Mouse (Mus musculus) left cerebral cortex, postnatal 36 days (tissue): ENCODE results near the gene Phyhd1. TPM values are rescaled to one million over a fixed set of nuclear protein-coding genes. Genes with fewer than 3 reads are reported as not detected.
A peak's percentile ranks its signal among the peaks of the same experiment; 100 is the strongest.

Experiments used
- DNase-seq, 2 experiments: peaks; one replicate each; pipeline ENCODE4 v3.0.0; 2021 to 2022; ENCODE audit warnings: low spot score in 2 of 2, mixed read lengths in 1 of 2
- intact Hi-C: fragments of 180-260 bp; cut with DNase I; formaldehyde crosslinking; loops from one replicate; pipeline ENCODE4 v1.15.1; 2025
- total RNA-seq, 2 experiments: library from RNA; stranded (reverse); gene quantifications; 2 replicates each; pipeline ENCODE4 v1.2.3; 2021

Phyhd1 gene
- total RNA-seq, 2 experiments from 2014 or later, result 13.8 to 26.5 TPM

DNA sequence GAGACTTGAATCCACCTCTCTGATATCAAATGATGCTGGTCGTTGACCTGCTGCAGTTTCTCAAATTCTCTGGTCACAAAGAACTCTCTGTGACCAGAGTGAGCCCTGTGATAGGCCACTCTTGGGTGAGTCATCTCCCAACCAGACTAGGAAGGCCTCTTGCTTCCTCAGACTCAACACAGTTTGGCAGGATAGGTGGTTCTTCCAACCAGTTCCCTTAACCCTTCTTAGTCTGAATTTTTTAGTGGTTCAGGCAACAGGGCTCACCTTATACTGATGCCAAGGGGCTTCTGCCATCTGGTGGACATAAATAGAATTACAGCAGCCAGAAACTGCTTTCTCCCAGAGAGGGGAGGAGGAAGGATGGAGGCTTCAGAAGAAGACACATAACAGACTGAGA, 4.1 kb downstream of the Phyhd1 start:
- peak; percentile 62 to 65 for DNase-seq
- intact Hi-C loops, result no loop called here

DNA sequence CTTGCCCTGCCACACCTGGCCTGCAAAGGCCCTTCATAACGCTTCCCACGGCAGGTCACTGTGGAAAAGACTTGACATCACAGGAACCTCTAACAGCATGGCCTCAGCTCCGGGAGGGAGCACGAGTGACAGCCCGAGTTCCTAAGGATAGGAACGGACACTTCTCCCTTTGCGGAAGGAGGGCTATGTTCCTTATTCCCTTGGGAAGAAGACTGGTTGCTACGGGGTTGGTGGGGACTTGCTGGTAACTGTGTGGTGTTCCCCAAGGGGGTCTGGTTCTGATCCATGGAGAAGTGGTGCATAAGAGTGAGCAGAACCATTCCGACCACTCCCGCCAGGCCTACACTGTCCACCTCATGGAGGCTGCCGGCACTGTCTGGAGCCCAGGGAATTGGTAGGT, 14.7 kb downstream of the Phyhd1 start, which contains the start of gene Gm28038:
TSS of gene Gm28038 (plus strand) at position 301 of the 400 bp plus-strand sequence.
- DNase-seq, result no peak
- intact Hi-C loops, result no loop called here

GRCm38 (mm10) chr2:30281651-30282050, 15.6 kb downstream of the Phyhd1 start:
- no peak for DNase-seq
- intact Hi-C loops, result no loop called here

GRCm38 (mm10) chr2:30283193-30283592, 17.2 kb downstream of the Phyhd1 start:
- no peak for DNase-seq
- intact Hi-C loops, result no loop called here

DNA sequence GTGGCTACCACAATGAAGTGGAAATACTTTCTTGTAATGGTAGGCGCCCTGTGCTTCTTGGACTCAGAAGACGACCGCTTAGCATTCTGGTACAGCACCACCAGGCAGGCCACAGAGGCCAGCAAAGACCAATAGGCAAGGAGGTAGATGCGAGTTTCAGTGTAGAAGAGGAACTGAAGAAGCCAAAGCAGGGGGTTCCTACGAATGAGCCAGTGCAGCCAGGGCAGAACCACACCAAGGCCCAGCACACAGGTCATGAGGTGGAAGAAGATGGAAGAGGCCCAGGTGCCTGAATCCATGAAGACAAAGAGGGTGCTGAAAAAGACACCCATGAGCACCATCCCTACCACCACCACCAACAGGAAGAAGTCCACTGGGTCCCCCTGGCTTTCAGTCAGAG, 19.0 kb downstream of the Phyhd1 start:
- intact Hi-C loops, result no loop called here
- no peak for DNase-seq

DNA sequence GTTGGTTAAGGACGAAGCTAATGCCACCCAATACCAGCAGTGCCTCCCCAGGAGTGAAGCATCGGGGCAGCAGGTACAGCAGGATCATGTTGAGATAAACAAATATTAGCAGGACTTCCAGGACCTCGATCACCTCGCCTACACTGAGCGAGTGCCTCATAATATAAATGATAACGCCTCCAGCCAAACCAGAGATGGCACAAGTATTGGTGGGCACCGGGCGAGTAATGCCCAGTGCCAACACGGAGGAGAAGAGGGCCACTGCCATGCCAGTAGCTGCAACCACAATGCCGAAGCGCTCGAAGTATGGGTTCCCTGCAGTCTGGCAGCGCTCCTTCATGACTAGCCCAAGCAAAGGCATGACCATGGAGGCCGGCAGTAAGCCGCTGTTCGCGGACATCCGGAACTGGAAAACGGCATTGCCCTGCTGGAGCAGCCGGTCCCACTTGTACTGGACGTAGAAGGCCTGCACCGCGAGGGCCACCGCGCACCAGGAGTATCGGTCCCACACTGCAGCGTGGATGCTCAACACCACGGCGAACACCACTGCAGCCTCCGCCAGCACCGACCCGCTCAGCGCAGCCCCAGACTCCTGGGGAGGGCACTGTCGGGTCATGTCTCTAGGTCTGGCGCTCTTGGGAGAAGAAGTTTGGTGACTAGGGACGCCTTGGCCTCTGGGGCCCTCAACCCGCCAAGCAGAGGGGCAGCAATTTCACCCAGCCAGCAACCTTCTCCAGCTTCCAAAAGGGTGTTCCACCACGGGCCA, 19.6 kb downstream of the Phyhd1 start:
- intact Hi-C loops, result no loop called here

DNA sequence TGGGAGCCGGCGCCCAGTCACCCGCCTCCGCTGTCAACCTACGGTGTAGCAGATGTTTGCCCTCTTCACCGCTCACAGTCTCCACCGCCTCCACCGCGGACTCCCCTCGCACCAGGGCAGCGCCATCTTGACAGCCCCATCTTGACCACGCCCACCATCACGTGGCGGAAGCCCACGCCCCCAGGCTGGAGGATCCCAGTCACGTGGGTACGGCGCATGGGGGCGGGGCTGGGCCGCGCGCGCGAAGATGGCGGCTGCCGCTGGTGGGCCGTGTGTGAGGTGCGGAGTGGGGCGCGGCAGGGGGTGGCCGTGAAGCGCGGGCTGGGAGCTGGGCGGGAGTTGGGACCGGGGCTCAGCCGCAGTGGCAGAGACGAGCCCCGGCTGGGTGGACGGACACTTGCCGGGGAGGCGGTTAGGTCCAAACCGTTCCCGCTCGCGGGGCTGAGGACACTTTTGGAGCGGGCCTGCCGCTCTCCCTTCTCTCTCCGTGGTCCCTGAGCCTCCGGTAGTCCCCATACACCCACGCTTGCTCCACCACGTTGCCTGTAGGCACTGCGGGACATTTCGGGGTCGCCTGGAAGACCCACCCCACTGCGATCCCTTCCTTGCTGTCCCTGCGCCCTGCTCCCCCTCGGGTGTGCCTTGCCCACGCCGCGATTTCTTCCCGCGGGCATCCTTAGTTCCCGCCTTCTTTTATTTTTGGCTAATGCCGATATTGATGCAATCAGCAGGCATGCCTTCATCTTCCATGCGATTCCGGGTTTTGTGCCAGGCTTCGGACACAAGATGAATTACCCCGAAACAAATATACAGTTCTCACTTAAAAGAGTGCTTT, 20.4 kb downstream of the Phyhd1 start, which contains the start of the genes Dolk and Nup188:
TSS of gene Dolk (minus strand) at position 143 of the 835 bp plus-strand sequence.
TSS of gene Nup188 (plus strand) at position 206 of the 835 bp plus-strand sequence.
- peak; percentile 95 for DNase-seq
- intact Hi-C loops, result no loop called here

More for the DNA sequence above, 19.6 kb downstream of the Phyhd1 start:
- no peak for DNase-seq

DNA sequence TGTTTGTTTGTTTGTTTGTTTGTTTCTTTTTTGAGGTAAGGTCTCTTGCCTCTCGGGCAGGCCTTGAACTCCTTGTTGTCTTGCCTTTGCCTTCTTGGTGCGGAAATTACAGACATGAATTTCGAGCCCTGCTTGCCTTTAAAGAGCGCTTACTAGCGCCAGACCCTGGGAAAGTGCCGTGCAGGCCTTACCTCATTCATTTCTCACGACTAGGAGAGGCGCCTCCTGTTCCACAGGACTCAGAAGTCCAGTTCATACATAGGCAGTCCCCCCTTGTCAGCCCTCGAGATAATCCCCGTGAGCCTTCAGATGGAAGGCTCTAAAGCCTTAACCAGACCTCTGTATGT, 21.0 kb downstream of the Phyhd1 start:
- DNase-seq, result peak in 1 of 2 experiments; percentile 20
- intact Hi-C loops, result no loop called here

DNA sequence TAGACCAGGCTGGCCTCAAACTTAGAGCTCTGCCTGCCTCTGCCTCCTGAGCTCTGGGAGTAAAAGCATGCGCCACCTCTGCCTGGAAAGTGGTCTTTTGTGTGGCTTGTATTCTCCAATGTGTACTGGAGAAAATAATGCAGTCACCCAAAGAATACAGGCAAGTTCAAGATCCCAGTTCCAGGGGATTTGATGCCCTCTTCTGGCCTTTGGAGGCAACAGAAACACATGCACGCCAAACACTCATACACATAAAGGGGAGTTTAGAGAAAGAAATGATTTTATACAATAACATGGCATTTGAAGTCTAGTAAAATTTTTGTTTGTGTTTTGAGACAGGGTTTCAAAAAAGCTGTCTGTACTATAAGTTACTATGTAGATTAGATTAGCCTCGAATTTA, 33.5 kb downstream of the Phyhd1 start:
- intact Hi-C loops, result no loop called here
- DNase-seq, result no peak

DNA sequence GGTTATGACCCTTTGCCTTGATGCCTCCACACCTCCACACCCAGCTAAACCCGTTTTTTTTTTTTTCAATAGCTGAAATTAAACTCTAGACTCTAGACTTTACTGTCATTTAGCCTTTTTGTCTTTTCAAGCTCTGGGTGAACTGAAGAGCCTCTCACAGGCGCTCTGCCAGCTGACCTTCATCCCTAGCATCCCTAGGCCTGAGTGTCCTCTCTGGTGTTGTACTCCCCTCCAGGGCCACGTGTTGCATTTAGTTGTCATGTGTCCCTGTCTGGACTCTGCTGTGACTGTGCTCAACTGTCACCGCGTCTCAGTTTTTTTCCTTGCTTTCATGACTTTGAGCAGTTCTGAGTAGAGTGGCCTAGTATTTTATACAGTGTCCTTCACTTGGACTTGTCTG, 34.0 kb downstream of the Phyhd1 start:
- intact Hi-C loops, result no loop called here
- no peak for DNase-seq

DNA sequence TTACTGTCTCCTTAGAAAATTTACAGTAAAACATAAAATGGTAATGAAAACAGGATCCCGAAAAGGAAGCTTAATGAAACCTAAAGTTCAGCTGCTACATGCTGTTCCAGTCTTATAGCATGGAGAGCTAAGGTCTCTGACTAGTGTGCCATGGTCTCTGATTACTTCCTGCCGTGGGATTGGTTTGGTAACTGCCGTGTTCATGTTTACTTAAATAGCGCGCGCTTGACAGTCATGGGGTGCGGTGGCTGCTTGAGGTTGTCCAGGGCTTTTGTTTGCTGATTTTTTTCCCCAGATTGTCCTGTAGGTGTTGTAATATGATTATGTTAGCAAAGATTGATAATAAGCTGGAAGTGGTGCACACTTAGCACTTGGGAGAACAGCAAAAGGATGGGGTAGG, 40.1 kb downstream of the Phyhd1 start:
- intact Hi-C loops, result no loop called here
- no peak for DNase-seq

DNA sequence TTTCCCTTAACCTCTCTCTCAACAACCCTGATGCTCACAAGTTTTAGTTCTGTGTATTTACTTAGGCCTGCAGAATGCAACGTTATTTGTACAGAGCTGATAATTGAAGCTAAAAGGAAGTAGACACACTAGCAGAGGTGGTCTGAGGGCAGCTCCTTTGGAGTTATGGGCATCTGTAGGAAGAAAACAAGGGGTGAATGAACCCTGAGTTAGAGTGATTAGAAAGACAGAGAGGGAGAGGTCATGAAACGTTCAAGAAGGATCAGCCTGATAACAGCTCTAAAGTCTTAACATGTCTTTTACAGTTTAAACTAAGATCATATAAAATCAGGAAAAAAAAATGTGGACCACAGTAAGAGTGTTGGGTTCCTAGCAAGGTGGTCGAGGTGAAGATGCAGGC, 43.3 kb downstream of the Phyhd1 start:
- intact Hi-C loops, result no loop called here
- no peak for DNase-seq

DNA sequence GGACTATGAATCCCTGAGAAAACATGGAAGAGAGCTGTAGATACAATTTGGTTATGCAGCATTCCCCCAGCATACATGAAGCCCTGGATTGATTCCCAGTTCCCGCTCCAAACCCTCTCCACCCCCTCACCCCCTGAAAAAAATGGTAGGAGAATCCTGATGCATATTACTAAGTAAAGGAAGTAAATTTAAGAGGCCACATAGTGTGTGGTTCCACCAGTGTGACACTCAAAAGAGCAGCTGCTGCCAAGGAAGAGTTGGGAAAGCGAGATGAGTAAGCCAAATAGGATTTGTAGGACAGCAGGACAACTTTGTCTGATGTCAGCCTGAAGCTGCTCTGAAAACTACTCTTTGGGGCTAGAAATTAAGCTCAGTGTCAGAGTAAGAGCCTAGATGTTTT, 45.5 kb downstream of the Phyhd1 start:
- intact Hi-C loops, result no loop called here
- DNase-seq, result no peak

DNA sequence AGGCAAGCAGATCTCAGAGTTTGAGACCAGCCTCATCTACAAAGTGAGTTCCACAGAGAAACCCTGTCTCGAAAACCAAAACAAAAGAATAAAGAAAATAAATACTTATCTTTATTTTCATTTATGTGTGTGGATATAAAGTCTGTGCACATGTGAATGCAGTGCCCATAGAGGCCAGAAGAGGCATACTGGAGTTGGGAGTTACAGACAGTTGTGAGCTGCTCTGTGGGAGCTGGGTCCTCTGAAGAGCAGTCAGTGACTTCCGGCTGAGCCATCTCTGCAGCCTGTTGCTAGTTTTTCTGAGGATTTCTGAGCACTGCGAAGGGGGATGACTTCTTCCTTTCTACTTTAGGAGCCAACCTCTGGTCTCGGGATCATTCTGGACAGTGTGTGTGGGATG, 50.1 kb downstream of the Phyhd1 start:
- intact Hi-C loops, result no loop called here
- DNase-seq, result no peak

DNA sequence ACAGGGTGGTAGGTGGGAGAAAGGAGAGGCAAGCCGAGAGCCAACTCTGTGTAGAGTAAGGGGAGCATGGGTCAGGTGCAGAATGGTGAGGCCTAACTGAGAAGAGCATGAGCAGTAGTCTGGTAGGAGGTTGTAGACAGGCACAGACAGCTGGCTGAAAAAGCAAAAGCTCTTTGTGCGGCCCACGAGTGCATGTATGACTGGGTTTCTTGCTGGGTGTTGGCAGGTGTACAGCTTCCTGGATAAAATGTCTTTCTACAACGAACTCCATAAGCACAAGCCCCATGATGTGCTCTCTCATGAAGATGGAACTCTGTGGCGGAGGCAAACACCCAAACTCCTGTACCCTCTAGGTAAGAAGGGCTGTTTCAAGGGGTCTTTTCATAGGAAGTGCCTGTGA, 51.0 kb downstream of the Phyhd1 start:
- DNase-seq, result peak in 1 of 2 experiments; percentile 23
- intact Hi-C loops, result no loop called here

- intact Hi-C loops, result no loop called here
- DNase-seq, result no peak
Measured at GRCm38 (mm10) chr2:30319260-30319659, 53.3 kb downstream of the Phyhd1 start.

GRCm38 (mm10) chr2:30323111-30323510, 57.1 kb downstream of the Phyhd1 start:
- intact Hi-C loops, result no loop called here
- no peak for DNase-seq

DNA sequence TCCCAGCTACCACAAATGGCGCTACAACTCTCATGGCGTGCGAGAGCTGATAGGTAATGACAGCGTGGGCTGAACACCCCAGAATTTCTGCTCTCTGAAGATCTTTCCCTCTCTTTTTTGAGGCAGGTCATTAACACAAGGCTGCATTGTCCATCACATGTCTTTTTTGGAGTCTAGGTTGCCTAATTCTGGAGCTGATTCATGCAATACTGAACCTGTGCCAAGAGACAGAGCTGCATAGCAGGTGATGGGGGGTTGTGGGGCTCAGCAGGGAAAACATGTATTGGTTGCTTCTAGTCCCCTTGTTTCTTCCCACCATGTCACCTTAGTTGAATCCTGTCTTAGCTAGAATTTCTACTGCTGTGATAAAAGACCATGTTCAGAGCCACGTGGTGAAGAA, 59.3 kb downstream of the Phyhd1 start:
- intact Hi-C loops, result no loop called here
- no peak for DNase-seq

- intact Hi-C loops, result no loop called here
- DNase-seq, result no peak
Measured at GRCm38 (mm10) chr2:30327276-30327675, 61.3 kb downstream of the Phyhd1 start.

DNA sequence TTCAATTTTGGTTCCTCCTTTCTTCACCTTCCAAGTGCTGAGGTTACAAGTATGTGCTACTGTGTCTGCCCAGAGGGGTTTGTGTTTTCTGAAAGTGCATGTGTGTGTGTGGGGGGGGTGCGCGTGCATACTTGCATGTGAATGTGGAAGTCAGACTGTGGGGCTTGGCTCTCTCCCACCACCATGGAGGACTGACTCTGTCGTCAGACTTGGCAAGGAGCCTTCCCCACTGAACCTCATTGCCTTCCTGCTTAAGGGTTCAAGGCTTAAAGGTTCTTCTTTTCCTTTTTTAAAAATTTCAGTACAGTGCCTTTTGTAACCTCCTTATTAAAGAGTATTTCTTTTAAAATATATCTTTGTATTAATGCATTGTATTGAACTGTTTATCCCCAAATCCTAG, 62.8 kb downstream of the Phyhd1 start:
- no peak for DNase-seq
- intact Hi-C loops, result no loop called here
